In the genomic region with DNA sequence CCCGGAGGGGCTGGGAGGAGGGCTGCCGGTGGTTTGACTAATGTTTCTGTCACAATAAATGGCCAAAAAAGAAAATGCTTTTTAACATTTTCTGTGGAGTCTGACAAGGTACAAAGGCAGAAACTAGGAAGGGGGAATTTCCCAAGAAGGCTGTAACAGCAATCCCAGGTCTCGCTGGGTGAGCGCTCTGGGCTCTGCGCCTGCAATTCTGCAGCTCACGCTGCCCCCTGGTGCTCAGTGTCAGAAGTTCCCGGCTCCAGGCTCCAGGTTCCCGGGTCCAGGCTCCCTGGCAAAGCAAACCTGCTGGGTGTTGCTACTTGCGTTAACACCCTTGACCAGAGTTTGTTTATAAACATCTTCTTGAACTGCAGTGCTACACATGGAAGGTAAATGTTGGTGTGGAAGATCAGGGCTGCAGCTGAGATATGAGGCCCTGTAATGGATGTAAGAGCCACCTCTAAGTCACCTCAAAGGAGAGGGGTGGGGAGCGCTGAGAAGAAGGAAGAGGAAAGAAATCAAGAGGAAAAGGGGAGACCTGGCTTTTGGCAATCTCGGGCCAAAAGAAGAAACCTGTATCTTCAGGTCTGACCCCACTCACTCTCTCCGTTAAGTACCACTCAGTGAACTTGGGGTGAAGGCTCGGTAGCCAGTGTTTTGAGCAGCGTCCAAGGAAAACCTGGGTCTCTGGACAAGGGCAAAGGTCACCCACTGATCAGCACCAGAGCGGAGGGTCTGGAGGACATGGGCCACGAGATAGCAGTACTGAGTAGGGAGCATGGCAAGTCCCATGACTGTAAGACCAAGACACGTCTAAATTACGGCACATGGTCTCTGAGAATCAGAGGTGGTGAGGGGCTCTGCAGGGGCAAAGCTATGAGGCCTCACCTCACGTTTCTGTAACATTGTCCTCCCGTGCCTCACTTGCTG, we compare ENCODE assay signal across 7 mouse cellular contexts.
DNase-seq lines count a peak whose midpoint lies in the region; ATAC-seq and TF ChIP-seq lines count a peak whose summit lies in the region.

No protein-coding gene starts in this region.

- H3K4me1 ChIP-seq in cortical plate, adult 2 months (ENCODE audit: control insufficient read depth, insufficient read depth, low read length), result no peaks in the 10 kb centered on the region
- H3K4me1 ChIP-seq in intestine, embryonic 15.5 days (replicated peaks), result 0 out of 2 replicates have a peak, but pooled peaks cover 2% of the 10 kb centered on the region

- TF ChIP-seq CTCF in cortical plate, adult 2 months (IDR thresholded peaks at IDR 0.05; ENCODE audit: extremely low read depth, insufficient read depth, low read length), result peak; percentile 77

- H3K4me3 ChIP-seq in cortical plate, adult 2 months (ENCODE audit: insufficient read depth, low read length), result no peak overlapping the region
- no peak overlapping the region for H3K4me3 ChIP-seq in intestine, embryonic 15.5 days (replicated peaks)

- H3K27me3 ChIP-seq in intestine, embryonic 15.5 days (replicated peaks), result no peaks in the 10 kb centered on the region

- WGBS in intestine, embryonic 15.5 days, result 49% methylated on average over 20 of the region's 20 CpGs

- H3K9ac ChIP-seq in intestine, embryonic 15.5 days, result no peak overlapping the region

- TF ChIP-seq POLR2A in cortical plate, adult 2 months (IDR thresholded peaks at IDR 0.05; ENCODE audit: extremely low read depth, insufficient read depth, low read length), result no peak

- H3K27ac ChIP-seq in cortical plate, adult 2 months (ENCODE audit: insufficient read depth, low read length), result no peak overlapping the region
- H3K27ac ChIP-seq in intestine, embryonic 15.5 days, result no peak overlapping the region

- DNase-seq in adrenal gland, postnatal 10 days, result peak; percentile 88
- DNase-seq in gastrocnemius, adult 8-10 months (ENCODE audit: low spot score in 2 of 2), result peak; percentile 15 to 18
- peak; percentile 39 to 67 for DNase-seq in left cerebral cortex, adult 8-10 months (ENCODE audit: low spot score in 2 of 2)
- peak; percentile 77 for DNase-seq in mesoderm, embryonic 11.5 days (ENCODE audit: low read depth, low spot score)
- DNase-seq in right cerebral cortex, postnatal 4 days, result peak; percentile 90

- peak; percentile 81 for ATAC-seq in intestine, embryonic 15.5 days

- no peaks in the 10 kb centered on the region for H3K36me3 ChIP-seq in intestine, embryonic 15.5 days

- H3K9me3 ChIP-seq in intestine, embryonic 15.5 days, result no peaks in the 10 kb centered on the region

- H3K4me2 ChIP-seq in intestine, embryonic 15.5 days (replicated peaks), result no peak overlapping the region

Comparison
In these comparisons a context has a peak if more than half of its experiments do, and no peak if none do; other contexts are left out.
1. DNase-seq: peak in every context shown above with its lines; median percentile 90 in right cerebral cortex, postnatal 4 days; 88 in adrenal gland, postnatal 10 days; 77 in mesoderm, embryonic 11.5 days; 53 in left cerebral cortex, adult 8-10 months; 16 in gastrocnemius, adult 8-10 months.